Mouse (Mus musculus): ENCODE measurements around the gene Slc25a21. TPM values are rescaled to one million over a fixed set of nuclear protein-coding genes. Genes with fewer than 3 reads are reported as not detected.

Slc25a21 gene
- total RNA-seq, 1 experiment = 0.54 TPM

DNA sequence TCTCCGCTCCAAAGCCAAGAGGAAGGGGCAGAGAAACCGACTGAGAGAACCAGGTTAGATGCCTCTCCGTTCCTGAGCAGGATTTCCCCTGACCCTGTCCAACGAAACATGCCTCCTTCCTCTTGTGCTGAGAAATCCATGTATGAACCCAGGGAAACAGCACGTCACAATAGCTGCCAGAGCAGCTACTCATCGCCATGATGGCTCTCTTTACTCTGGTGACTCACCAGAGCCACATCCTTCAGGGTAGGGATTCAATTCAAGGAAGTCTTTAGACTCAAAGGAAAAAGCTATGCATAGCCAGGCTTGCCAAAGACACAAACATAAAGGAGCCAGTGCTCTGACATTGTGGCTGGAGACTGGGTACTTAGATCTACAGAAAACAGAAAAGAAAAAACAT is 37.4 kb downstream of the Slc25a21 start:
- in situ Hi-C loops (cut with MboI; ENCODE audit: low sequenced_read_pairs in 2 of 2, unreplicated experiment in 2 of 2) = no loop called here
- Histone ChIP-seq H3K4me1 (ENCODE audit: control insufficient read depth in 2 of 2, insufficient read depth in 2 of 2, low read length in 2 of 2, poor library complexity in 1 of 2) (no peaks in the 10 kb centered on the region), H3K36me3 (ENCODE audit: control insufficient read depth, insufficient read depth, low read length, poor library complexity, severe bottlenecking) (no peaks in the 10 kb centered on the region), H3K27ac (ENCODE audit: insufficient read depth, low read depth, low read length, poor library complexity, severe bottlenecking) (no peak overlapping the region), H3K9ac (ENCODE audit: insufficient read depth, low read depth, low read length, poor library complexity, severe bottlenecking) (no peak overlapping the region), H3K4me3 (ENCODE audit: insufficient read depth in 1 of 2, low read depth in 1 of 2, low read length in 2 of 2, poor library complexity in 1 of 2, severe bottlenecking in 1 of 2) (no peak overlapping the region), H3K9me3 (ENCODE audit: control insufficient read depth, insufficient read depth, low read depth, low read length) (no peaks in the 10 kb centered on the region)
- no peak for DNase-seq (ENCODE audit: low read depth, low spot score)
- TF ChIP-seq HCFC1 (IDR thresholded peaks at IDR 0.05; ENCODE audit: borderline replicate concordance, insufficient read depth, low read length) (no peak), ZC3H11A (IDR thresholded peaks at IDR 0.05; ENCODE audit: borderline replicate concordance, low read depth, low read length) (no peak), MAFK (IDR thresholded peaks at IDR 0.05; ENCODE audit: insufficient read depth, low read depth, low read length) (no peak), ZNF384 (IDR thresholded peaks at IDR 0.05; ENCODE audit: low read depth, low read length) (no peak)

DNA sequence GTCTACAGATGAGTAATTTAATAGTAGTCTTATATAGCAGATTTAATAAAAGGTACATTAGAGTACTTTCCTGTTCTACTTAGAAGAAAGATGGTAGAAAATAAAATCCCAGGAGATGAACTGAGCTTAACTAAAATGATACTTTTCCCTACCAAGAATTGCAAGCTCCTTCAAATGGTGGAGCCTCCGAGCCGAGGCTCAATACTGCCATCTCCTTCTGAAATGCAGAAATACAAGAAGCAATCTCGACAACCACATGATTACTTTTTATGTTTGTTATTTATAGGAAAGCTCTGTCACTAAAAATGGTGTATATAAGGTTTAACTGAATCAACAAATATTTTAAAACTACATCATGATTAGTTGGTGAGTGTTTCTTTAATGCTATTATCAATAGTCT is 39.0 kb downstream of the Slc25a21 start:
- no peak overlapping the region for H3K9ac ChIP-seq (ENCODE audit: insufficient read depth, low read depth, low read length, poor library complexity, severe bottlenecking)
- H3K27ac ChIP-seq (ENCODE audit: insufficient read depth, low read depth, low read length, poor library complexity, severe bottlenecking) = no peak overlapping the region
- no peak overlapping the region for H3K4me3 ChIP-seq (ENCODE audit: insufficient read depth in 1 of 2, low read depth in 1 of 2, low read length in 2 of 2, poor library complexity in 1 of 2, severe bottlenecking in 1 of 2)
- in situ Hi-C loops (cut with MboI; ENCODE audit: low sequenced_read_pairs in 2 of 2, unreplicated experiment in 2 of 2) = no loop called here
- no peaks in the 10 kb centered on the region for H3K4me1 ChIP-seq (ENCODE audit: control insufficient read depth in 2 of 2, insufficient read depth in 2 of 2, low read length in 2 of 2, poor library complexity in 1 of 2)
- no peaks in the 10 kb centered on the region for H3K9me3 ChIP-seq (ENCODE audit: control insufficient read depth, insufficient read depth, low read depth, low read length)
- no peak for TF ChIP-seq HCFC1 (IDR thresholded peaks at IDR 0.05; ENCODE audit: borderline replicate concordance, insufficient read depth, low read length)
- TF ChIP-seq MAFK (IDR thresholded peaks at IDR 0.05; ENCODE audit: insufficient read depth, low read depth, low read length) = no peak
- no peak for TF ChIP-seq ZNF384 (IDR thresholded peaks at IDR 0.05; ENCODE audit: low read depth, low read length)
- no peak for TF ChIP-seq CHD2 (IDR thresholded peaks at IDR 0.05; ENCODE audit: low read depth, low read length)
- TF ChIP-seq ZC3H11A (IDR thresholded peaks at IDR 0.05; ENCODE audit: borderline replicate concordance, low read depth, low read length) = no peak
- H3K36me3 ChIP-seq (ENCODE audit: control insufficient read depth, insufficient read depth, low read length, poor library complexity, severe bottlenecking) = no peaks in the 10 kb centered on the region
- no peak for DNase-seq (ENCODE audit: low read depth, low spot score)

GRCm38 (mm10) chr12:57138937-57139336 is 58.3 kb downstream of the Slc25a21 start:
- no peak overlapping the region for H3K4me3 ChIP-seq (ENCODE audit: insufficient read depth in 1 of 2, low read depth in 1 of 2, low read length in 2 of 2, poor library complexity in 1 of 2, severe bottlenecking in 1 of 2)
- in situ Hi-C loops (cut with MboI; ENCODE audit: low sequenced_read_pairs in 2 of 2, unreplicated experiment in 2 of 2) = no loop called here
- H3K9ac ChIP-seq (ENCODE audit: insufficient read depth, low read depth, low read length, poor library complexity, severe bottlenecking) = no peak overlapping the region
- H3K9me3 ChIP-seq (ENCODE audit: control insufficient read depth, insufficient read depth, low read depth, low read length) = no peaks in the 10 kb centered on the region
- TF ChIP-seq MAFK (IDR thresholded peaks at IDR 0.05; ENCODE audit: insufficient read depth, low read depth, low read length) (no peak), ZNF384 (IDR thresholded peaks at IDR 0.05; ENCODE audit: low read depth, low read length) (no peak), CHD2 (IDR thresholded peaks at IDR 0.05; ENCODE audit: low read depth, low read length) (no peak)
- no peaks in the 10 kb centered on the region for H3K4me1 ChIP-seq (ENCODE audit: control insufficient read depth in 2 of 2, insufficient read depth in 2 of 2, low read length in 2 of 2, poor library complexity in 1 of 2)
- no peak overlapping the region for H3K27ac ChIP-seq (ENCODE audit: insufficient read depth, low read depth, low read length, poor library complexity, severe bottlenecking)
- DNase-seq (ENCODE audit: low read depth, low spot score) = no peak
- no peaks in the 10 kb centered on the region for H3K36me3 ChIP-seq (ENCODE audit: control insufficient read depth, insufficient read depth, low read length, poor library complexity, severe bottlenecking)

- DNase-seq (ENCODE audit: low read depth, low spot score) = no peak
- H3K4me1 ChIP-seq (ENCODE audit: control insufficient read depth in 2 of 2, insufficient read depth in 2 of 2, low read length in 2 of 2, poor library complexity in 1 of 2) = no peaks in the 10 kb centered on the region
- no peak for TF ChIP-seq HCFC1 (IDR thresholded peaks at IDR 0.05; ENCODE audit: borderline replicate concordance, insufficient read depth, low read length)
- TF ChIP-seq CHD2 (IDR thresholded peaks at IDR 0.05; ENCODE audit: low read depth, low read length) = no peak
- no peak for TF ChIP-seq MAFK (IDR thresholded peaks at IDR 0.05; ENCODE audit: insufficient read depth, low read depth, low read length)
- TF ChIP-seq ZNF384 (IDR thresholded peaks at IDR 0.05; ENCODE audit: low read depth, low read length) = no peak
- no peak for TF ChIP-seq ZC3H11A (IDR thresholded peaks at IDR 0.05; ENCODE audit: borderline replicate concordance, low read depth, low read length)
- in situ Hi-C loops (cut with MboI; ENCODE audit: low sequenced_read_pairs in 2 of 2, unreplicated experiment in 2 of 2) = no loop called here
- H3K36me3 ChIP-seq (ENCODE audit: control insufficient read depth, insufficient read depth, low read length, poor library complexity, severe bottlenecking) = no peaks in the 10 kb centered on the region
- H3K27ac ChIP-seq (ENCODE audit: insufficient read depth, low read depth, low read length, poor library complexity, severe bottlenecking) = no peak overlapping the region
- H3K4me3 ChIP-seq (ENCODE audit: insufficient read depth in 1 of 2, low read depth in 1 of 2, low read length in 2 of 2, poor library complexity in 1 of 2, severe bottlenecking in 1 of 2) = no peak overlapping the region
- H3K9ac ChIP-seq (ENCODE audit: insufficient read depth, low read depth, low read length, poor library complexity, severe bottlenecking) = no peak overlapping the region
- H3K9me3 ChIP-seq (ENCODE audit: control insufficient read depth, insufficient read depth, low read depth, low read length) = no peaks in the 10 kb centered on the region
These were observed 59.5 kb downstream of the Slc25a21 start for GRCm38 (mm10) chr12:57137809-57138208.

DNA sequence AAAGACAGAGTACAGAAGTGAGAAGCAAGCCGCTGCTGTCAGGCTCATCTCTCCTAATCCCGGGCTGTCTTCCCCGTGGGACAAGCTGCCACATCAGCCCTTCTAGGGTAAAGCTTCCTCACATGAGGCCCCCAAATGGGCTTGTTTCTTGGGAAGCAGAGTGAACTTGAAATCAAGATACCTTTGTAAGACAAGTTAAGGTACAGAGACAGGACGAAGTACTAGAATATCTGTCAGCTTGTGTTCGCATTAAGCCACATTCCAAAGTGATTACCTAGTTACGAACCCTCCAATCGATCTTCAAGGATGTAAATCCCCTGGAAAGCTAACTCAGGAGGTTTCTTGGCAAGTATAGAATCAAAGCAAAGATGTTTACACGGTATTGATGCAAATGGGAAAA is 78.7 kb downstream of the Slc25a21 start:
- no peak overlapping the region for H3K9ac ChIP-seq (ENCODE audit: insufficient read depth, low read depth, low read length, poor library complexity, severe bottlenecking)
- DNase-seq (ENCODE audit: low read depth, low spot score) = no peak
- no peaks in the 10 kb centered on the region for H3K36me3 ChIP-seq (ENCODE audit: control insufficient read depth, insufficient read depth, low read length, poor library complexity, severe bottlenecking)
- no peaks in the 10 kb centered on the region for H3K9me3 ChIP-seq (ENCODE audit: control insufficient read depth, insufficient read depth, low read depth, low read length)
- TF ChIP-seq CHD2 (IDR thresholded peaks at IDR 0.05; ENCODE audit: low read depth, low read length) (no peak), HCFC1 (IDR thresholded peaks at IDR 0.05; ENCODE audit: borderline replicate concordance, insufficient read depth, low read length) (no peak), ZNF384 (IDR thresholded peaks at IDR 0.05; ENCODE audit: low read depth, low read length) (no peak), MAFK (IDR thresholded peaks at IDR 0.05; ENCODE audit: insufficient read depth, low read depth, low read length) (no peak), ZC3H11A (IDR thresholded peaks at IDR 0.05; ENCODE audit: borderline replicate concordance, low read depth, low read length) (no peak)
- H3K4me3 ChIP-seq (ENCODE audit: insufficient read depth in 1 of 2, low read depth in 1 of 2, low read length in 2 of 2, poor library complexity in 1 of 2, severe bottlenecking in 1 of 2) = no peak overlapping the region
- no peak overlapping the region for H3K27ac ChIP-seq (ENCODE audit: insufficient read depth, low read depth, low read length, poor library complexity, severe bottlenecking)
- in situ Hi-C loops (cut with MboI; ENCODE audit: low sequenced_read_pairs in 2 of 2, unreplicated experiment in 2 of 2) = no loop called here
- no peaks in the 10 kb centered on the region for H3K4me1 ChIP-seq (ENCODE audit: control insufficient read depth in 2 of 2, insufficient read depth in 2 of 2, low read length in 2 of 2, poor library complexity in 1 of 2)
